Mouse (Mus musculus) thymus, postnatal 0 days (tissue): ENCODE data around the gene Entpd5. TPM values are rescaled to one million over a fixed set of nuclear protein-coding genes. Genes with fewer than 3 reads are reported as not detected.

Source experiments
- DNase-seq: peaks from one replicate; pipeline ENCODE4 v3.0.0-alpha.2; 2015; ENCODE audit warnings: low spot score
- polyA plus RNA-seq: library from polyadenylated mRNA; unstranded; fragments of >200 nt; fragmentation: Nextera tagmentation; extraction: Ambion mirVana; gene quantifications from 2 replicates; pipeline ENCODE4 v1.2.1, GENCODE M21; 2015

Gene Entpd5
- polyA plus RNA-seq, 1 experiment from 2014 or later: 50.0 TPM

GRCm38 (mm10) chr12:84347192-84347591 lies 61.6 kb downstream of the Entpd5 start:
- no peak for DNase-seq

GRCm38 (mm10) chr12:84336963-84337625 lies 71.7 kb downstream of the Entpd5 start:
- no peak for DNase-seq

GRCm38 (mm10) chr12:84327111-84327512 lies 81.7 kb downstream of the Entpd5 start:
- DNase-seq: no peak

Other genes starting within 250 kb of the Entpd5 start
- gene Elmsan1, start 190.1 kb downstream of the Entpd5 start, polyA plus RNA-seq: 5.1 and 6.3 TPM in 2 replicates
- 34.7 and 35.7 TPM in 2 replicates for gene Ptgr2, start 123.8 kb downstream of the Entpd5 start, polyA plus RNA-seq
- 87.5 and 93.0 TPM in 2 replicates for gene Zfp410, start 92.2 kb downstream of the Entpd5 start, polyA plus RNA-seq
- gene Coq6, start 47.4 kb downstream of the Entpd5 start, polyA plus RNA-seq: 30.3 and 36.6 TPM in 2 replicates
- 1.1 and 1.2 TPM in 2 replicates for gene Fam161b, start 47.2 kb downstream of the Entpd5 start, polyA plus RNA-seq
- 1.7 and 2.8 TPM in 2 replicates for gene Bbof1, start within 50 bp of the Entpd5 start, polyA plus RNA-seq
- 48.7 and 48.9 TPM in 2 replicates for gene Rnf113a2, start 8.2 kb upstream of the Entpd5 start, polyA plus RNA-seq
- gene Aldh6a1, start 42.0 kb upstream of the Entpd5 start, polyA plus RNA-seq: 16.0 and 17.3 TPM in 2 replicates
- gene Lin52, start 42.4 kb upstream of the Entpd5 start, polyA plus RNA-seq: 22.3 and 24.2 TPM in 2 replicates
- 0.27 and 0.35 TPM in 2 replicates for gene Vsx2, start 160.7 kb upstream of the Entpd5 start, polyA plus RNA-seq
- gene Abcd4, start 208.4 kb upstream of the Entpd5 start, polyA plus RNA-seq: 7.4 and 10.0 TPM in 2 replicates
- 0.15 and 0.17 TPM in 2 replicates for gene Vrtn, start 232.0 kb upstream of the Entpd5 start, polyA plus RNA-seq